Mouse (Mus musculus) spleen, adult 12 weeks (tissue): ENCODE measurements around the gene Utrn.

Experiments
- DNase-seq: peaks from one replicate; pipeline ENCODE4 v3.0.0; 2022; ENCODE audit warnings: low spot score

Utrn gene

DNA sequence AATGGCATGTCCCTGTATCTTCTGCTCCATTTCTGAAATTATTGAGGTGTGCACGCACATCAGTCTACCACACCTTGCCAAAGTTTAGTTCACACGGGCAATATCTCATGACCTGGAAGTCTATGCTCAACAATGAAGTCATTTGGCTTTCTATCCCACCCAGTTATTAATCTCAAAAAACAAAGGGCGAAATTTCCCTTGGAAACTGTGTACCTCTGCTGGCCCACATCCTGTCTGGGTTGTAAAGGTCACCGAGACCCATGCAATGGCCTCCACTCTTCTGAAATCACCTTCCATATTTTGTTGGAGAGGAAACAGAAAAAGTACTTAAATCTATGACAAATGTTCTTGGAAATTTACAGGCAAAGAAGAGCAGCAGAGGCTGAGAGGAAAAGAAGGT is 70.9 kb downstream of the Utrn start:
- DNase-seq, result no peak

DNA sequence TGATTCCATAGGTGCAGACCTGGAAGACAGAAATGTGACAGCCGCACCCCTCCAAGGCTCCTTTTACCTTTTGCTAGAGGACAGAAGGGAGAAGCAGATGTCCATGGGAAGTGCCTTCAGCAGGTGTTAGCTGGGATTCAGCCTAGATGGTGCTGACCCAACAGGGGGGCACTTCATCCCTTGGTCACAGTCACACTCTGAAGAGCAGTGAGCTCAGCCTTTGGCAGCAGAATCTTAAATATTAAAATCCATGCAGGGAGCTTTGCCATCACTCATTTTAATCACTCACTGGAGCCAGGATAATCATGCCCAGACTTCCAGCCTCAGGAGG is 72.7 kb downstream of the Utrn start:
- DNase-seq, result no peak

- no peak for DNase-seq
Measured at GRCm38 (mm10) chr10:12795796-12796509, 73.2 kb downstream of the Utrn start.

GRCm38 (mm10) chr10:12792049-12792448 is 77.1 kb downstream of the Utrn start:
- DNase-seq, result no peak

DNA sequence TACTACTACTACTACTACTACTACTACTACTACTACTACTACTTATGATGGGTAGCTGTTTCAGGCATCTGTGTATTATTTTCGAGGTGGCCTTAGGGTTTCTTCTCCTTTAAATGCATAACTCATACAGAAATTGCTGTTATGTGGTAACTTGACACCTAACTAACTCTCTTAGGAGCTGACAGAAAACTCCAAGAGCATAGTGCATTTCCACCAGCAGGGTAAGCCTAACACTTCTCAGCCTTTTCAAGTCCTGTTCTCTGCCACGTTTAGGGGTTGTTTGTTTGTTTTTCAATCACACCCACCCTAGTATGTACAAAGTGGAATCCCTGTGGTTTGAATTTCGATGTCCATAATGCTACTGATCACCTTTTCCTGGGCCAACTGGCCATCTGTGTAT is 78.3 kb downstream of the Utrn start:
- DNase-seq, result no peak

DNA sequence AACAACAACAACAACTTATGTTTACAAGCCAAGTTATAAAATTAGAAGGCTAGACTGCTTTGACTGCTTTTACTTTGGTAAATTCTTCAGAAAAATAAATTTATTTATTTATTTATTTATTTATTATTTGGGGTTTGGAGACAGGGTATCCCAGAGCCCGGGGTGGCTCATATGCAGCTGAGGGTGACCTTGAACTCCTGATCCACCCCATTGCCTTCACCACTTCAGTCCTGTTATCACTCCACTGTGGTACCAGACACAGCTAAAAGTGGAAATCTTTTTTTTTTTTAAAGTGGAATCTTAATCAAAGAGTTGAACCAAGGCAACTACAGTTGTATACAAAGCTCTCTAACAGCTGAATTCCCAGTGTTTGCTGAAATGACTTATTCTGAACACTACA is 80.6 kb downstream of the Utrn start:
- DNase-seq, result no peak

GRCm38 (mm10) chr10:12787965-12788364 is 81.2 kb downstream of the Utrn start:
- no peak for DNase-seq

- DNase-seq, result no peak
Measured at GRCm38 (mm10) chr10:12785299-12785698, 83.9 kb downstream of the Utrn start.

GRCm38 (mm10) chr10:12781381-12781907 is 87.7 kb downstream of the Utrn start:
- DNase-seq, result no peak

GRCm38 (mm10) chr10:12773178-12773577 is 96.0 kb downstream of the Utrn start:
- DNase-seq, result no peak

DNA sequence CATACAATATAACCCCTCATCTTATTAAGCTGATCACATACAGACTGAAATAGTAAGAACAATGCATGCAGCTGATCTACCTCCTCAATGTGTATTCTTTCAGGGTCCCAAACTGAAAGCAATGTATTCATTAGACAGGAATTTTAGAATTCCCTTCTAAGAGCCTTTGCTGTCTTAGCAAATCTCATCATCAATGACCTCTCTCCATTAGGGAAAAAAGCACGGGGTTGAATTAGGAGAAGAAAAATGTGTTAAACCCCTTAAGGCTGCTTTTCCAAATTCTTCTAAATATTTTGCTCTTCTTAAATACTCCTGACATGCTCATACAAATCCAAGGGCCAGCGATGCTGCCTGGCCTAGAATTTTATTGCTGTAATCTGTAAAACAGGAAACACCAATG is 97.7 kb downstream of the Utrn start:
- no peak for DNase-seq

DNA sequence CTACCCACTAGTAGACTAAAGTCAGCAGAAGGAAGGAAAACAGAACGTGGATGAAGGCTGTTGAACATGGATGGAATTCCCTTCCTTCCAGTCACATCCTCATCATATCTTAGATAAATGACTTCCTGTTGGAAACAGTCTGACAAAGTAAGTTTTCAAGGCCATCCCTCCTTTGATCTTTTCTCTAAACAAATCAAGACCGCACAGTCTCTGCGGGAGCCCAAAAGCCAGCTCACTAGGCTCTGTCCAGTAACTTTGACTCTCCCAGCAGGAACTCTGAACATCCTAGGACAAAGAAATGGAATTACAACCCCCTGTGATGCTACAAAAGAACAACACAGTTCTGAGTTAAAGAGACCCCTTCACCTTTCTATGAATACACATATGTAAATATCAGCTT is 106.5 kb downstream of the Utrn start:
- no peak for DNase-seq

GRCm38 (mm10) chr10:12758702-12758988 is 110.5 kb downstream of the Utrn start:
- no peak for DNase-seq

DNA sequence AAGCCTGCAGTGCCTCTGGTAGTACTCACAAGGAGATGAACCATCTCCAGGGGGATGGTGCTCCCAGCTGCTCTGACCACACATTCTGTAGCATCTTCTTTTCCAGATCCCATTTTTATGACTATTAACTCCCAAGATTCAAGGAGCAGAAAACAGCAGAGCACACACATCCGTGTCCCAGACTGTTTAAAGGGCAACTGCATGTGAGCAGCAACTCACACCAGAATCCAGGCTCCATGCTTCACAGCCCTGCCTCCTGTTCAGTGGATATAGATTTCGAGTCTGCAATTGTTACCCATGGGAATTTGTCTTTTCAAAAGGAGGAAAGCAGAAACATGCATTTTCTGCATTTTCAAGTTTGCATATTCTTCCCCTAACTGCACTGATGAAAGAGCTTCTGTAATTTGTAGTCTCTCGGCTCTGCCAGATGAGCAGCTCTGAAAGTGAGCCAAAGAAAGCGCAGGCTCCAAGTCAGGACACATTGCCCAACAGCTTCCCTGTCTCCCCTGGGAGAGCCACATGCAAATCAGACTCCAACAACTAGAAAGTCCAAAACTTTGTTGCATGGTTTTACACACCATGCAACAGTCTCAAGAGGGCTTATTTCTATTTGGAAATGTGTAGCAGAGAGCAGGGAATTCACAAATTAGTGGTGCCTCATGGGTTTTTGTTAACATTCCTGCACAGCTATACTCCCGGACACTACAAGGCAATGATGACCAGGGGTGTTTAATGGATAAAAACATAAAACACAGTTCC is 111.0 kb downstream of the Utrn start:
- DNase-seq, result no peak

- no peak for DNase-seq
Measured at GRCm38 (mm10) chr10:12756692-12757091, 112.5 kb downstream of the Utrn start.

GRCm38 (mm10) chr10:12754911-12755310 is 114.3 kb downstream of the Utrn start:
- DNase-seq, result no peak

GRCm38 (mm10) chr10:12754166-12754565 is 115.0 kb downstream of the Utrn start:
- no peak for DNase-seq

- DNase-seq, result no peak
Measured at GRCm38 (mm10) chr10:12743717-12744116, 125.4 kb downstream of the Utrn start.

DNA sequence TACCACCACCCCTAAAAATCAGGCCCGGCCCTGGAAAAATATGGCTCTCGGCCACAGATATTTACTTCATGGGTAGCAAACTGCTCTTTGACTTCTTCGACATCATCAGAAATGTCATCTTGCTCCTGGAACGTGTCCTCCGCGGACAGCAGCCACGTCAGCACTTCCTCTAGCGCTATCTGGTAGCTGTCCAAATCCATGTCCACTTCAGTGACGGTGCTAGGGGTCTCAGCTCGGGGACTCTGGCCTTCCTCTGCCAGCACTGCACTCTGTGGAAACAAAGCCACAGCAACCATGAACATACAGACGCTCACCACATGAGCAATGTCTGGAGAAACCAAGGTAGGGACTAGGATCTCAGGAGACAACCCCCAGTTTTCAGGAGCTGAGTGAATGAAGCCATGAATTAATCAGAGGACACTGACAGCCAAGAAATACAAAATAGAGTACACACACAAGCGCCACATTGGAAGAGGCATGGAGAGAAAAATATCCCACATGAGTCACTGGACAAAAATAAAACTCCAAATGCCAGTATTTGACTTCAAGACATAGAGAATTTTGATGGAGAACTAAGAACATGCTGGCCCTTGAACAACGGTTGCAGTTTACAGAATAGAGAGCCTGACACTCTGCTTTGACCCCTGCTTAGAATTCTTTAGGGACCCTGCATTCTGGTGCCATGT is 129.7 kb downstream of the Utrn start:
- DNase-seq, result no peak

DNA sequence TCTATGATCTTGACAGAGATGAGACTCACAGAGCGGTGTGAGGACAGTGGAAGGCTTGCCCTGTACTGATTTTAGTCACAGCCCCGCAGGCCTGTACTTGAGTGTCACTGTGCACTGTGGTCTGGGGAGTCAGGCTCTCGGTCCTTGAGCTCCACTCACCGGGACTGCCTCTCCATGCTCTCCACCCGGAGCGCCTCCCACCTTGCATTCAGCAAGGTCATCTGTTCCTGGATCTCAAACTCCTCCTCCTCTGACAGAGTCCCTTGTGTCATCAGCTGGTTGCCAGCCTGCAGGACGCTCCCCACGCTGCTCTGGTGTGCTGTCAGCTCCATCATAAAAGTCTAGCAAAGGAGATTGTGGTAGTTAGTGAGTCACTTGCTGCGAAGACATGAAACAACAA is 131.2 kb downstream of the Utrn start:
- no peak for DNase-seq

DNA sequence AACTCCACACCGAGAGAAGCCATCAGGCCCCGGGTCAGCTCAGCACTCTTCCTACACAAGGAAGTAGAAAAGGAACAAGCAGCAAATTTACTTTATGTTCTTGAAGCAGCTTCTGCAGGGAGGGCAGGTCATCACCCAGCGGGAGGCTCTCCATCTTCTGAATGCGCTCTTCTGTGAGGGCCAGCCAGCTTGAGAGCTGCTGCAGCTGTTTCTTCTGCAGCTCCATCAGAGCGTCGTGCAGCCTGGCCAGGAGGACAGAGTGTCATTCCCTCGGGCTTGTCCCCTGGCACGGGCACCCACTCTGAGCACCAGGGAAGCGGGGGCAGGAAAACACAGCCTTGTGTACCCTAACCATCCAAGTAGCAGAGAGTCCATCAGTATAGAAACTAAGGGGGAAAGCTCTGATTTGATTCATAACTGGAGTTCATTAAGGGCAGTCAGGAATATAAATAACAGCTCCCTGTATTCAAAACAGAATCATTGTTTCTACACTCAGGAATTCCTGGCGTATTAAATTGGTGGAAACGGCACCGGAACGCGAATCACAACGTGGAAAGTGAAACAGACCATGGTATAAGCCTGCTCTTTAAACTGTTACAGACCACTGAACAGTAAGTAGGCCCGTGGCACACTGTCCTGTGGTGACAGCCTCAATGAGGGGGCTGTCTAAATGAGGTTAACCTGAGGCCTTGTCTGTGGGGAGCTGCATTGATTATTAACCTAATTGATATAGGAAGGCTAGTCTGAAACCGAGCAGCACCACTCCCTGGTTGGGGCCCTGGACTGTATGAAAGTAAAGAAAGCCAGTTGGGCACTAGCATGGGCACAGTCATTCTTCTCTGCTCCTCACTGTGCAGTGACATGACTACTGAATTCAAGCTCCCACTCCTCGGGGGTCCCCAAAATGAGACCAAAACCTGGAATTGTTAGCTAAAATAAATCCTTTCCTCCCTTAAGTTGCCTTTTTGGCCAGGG is 132.0 kb downstream of the Utrn start:
- DNase-seq, result no peak

DNA sequence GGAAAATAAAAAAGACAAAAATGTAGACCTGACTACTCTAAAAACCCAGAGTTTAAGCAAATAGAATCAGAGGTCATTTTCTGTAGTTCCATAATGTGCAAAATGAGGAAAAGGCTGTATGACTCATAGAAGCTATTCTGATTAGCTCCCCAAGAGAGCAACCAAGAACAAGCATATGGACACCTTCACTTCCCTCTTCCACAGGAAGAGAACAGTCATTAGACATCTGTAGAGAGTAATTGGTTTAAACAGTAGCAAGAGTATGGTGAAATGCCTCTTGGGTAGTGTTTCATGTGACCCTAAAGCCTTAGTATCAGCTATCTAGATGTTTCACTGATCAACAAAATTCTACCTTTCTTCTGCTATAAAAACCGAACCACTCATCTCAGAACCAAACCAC is 133.5 kb downstream of the Utrn start:
- DNase-seq, result no peak
